Mouse (Mus musculus) cerebellum, adult (tissue): ENCODE results near the gene Trabd2b.

ENCODE experiments used
- ATAC-seq: cut with Nextera tagmentation; 2 replicates; pipeline ENCODE4 v1.9.2; 2017; ENCODE audit warnings: mild to moderate bottlenecking, moderate library complexity, mixed read lengths; ENCODE audit not compliant: insufficient number of reproducible peaks, low FRiP score, low TSS enrichment

The Trabd2b gene

GRCm38 (mm10) chr4:114435381-114435780 lies 28.9 kb downstream of the Trabd2b start:
- no peak for ATAC-seq

GRCm38 (mm10) chr4:114438764-114439163 lies 32.2 kb downstream of the Trabd2b start:
- ATAC-seq: no peak

GRCm38 (mm10) chr4:114442186-114442585 lies 35.7 kb downstream of the Trabd2b start:
- no peak for ATAC-seq

- ATAC-seq: no peak
Measured at GRCm38 (mm10) chr4:114442661-114443060, 36.1 kb downstream of the Trabd2b start.

- 0 out of 2 replicates have a peak, but pooled peaks have one; percentile 3 for ATAC-seq
Measured at GRCm38 (mm10) chr4:114448393-114449052, 42.0 kb downstream of the Trabd2b start.

- no peak for ATAC-seq
Measured at GRCm38 (mm10) chr4:114453101-114453500, 46.6 kb downstream of the Trabd2b start.

- no peak for ATAC-seq
Measured at GRCm38 (mm10) chr4:114454016-114454415, 47.5 kb downstream of the Trabd2b start.

GRCm38 (mm10) chr4:114454495-114455186 lies 48.1 kb downstream of the Trabd2b start:
- ATAC-seq: no peak

GRCm38 (mm10) chr4:114457111-114457510 lies 50.6 kb downstream of the Trabd2b start:
- ATAC-seq: no peak

GRCm38 (mm10) chr4:114459591-114459990 lies 53.1 kb downstream of the Trabd2b start:
- ATAC-seq: peak; percentile 63

GRCm38 (mm10) chr4:114460401-114460800 lies 53.9 kb downstream of the Trabd2b start:
- ATAC-seq: no peak

GRCm38 (mm10) chr4:114461093-114461492 lies 54.6 kb downstream of the Trabd2b start:
- no peak for ATAC-seq

GRCm38 (mm10) chr4:114465641-114466040 lies 59.1 kb downstream of the Trabd2b start:
- ATAC-seq: no peak

- no peak for ATAC-seq
Measured at GRCm38 (mm10) chr4:114467371-114468094, 61.0 kb downstream of the Trabd2b start.

- ATAC-seq: no peak
Measured at GRCm38 (mm10) chr4:114468095-114468429, 61.5 kb downstream of the Trabd2b start.

- ATAC-seq: no peak
Measured at GRCm38 (mm10) chr4:114469881-114470280, 63.4 kb downstream of the Trabd2b start.

- no peak for ATAC-seq
Measured at GRCm38 (mm10) chr4:114472143-114472542, 65.6 kb downstream of the Trabd2b start.

- ATAC-seq: no peak
Measured at GRCm38 (mm10) chr4:114476316-114476715, 69.8 kb downstream of the Trabd2b start.

- no peak for ATAC-seq
Measured at GRCm38 (mm10) chr4:114477082-114477771, 70.7 kb downstream of the Trabd2b start.

GRCm38 (mm10) chr4:114481518-114481917 lies 75.0 kb downstream of the Trabd2b start:
- no peak for ATAC-seq

- no peak for ATAC-seq
Measured at GRCm38 (mm10) chr4:114484173-114484572, 77.6 kb downstream of the Trabd2b start.
